Mouse (Mus musculus): Measurements from ENCODE around the gene Xylt1. TPM values are rescaled to one million over a fixed set of nuclear protein-coding genes. Genes with fewer than 3 reads are reported as not detected.

The Xylt1 gene
- polyA plus RNA-seq, 1 experiment from 2014 or later = 0.75 TPM

GRCm38 (mm10) chr7:117672121-117672591, 291.4 kb downstream of the Xylt1 start:
- no peak overlapping the region for H3K4me3 ChIP-seq (ENCODE audit: low read length)
- no peaks in the 10 kb centered on the region for H3K36me3 ChIP-seq (ENCODE audit: control insufficient read depth, insufficient read depth, low read length)
- H3K27me3 ChIP-seq (ENCODE audit: control insufficient read depth, insufficient read depth, low read depth, low read length) = no peaks in the 10 kb centered on the region
- 82% methylated on average over 7 of the region's 7 CpGs for WGBS
- H3K9ac ChIP-seq (ENCODE audit: low read length) = no peak overlapping the region
- H3K27ac ChIP-seq (ENCODE audit: low read length) = no peak overlapping the region
- H3K4me1 ChIP-seq (replicated peaks; ENCODE audit: control insufficient read depth, insufficient read depth, low read length) = no peaks in the 10 kb centered on the region
- no peak overlapping the region for H3K4me2 ChIP-seq (ENCODE audit: low read depth, low read length)
- H3K9me3 ChIP-seq (ENCODE audit: control insufficient read depth, low read length) = no peaks in the 10 kb centered on the region
- no peak for ATAC-seq (ENCODE audit: low read depth)

GRCm38 (mm10) chr7:117686120-117686996, 305.6 kb downstream of the Xylt1 start:
- Histone ChIP-seq H3K9ac (ENCODE audit: low read length) (no peak overlapping the region), H3K9me3 (ENCODE audit: control insufficient read depth, low read length) (no peaks in the 10 kb centered on the region), H3K4me2 (ENCODE audit: low read depth, low read length) (no peak overlapping the region), H3K27me3 (ENCODE audit: control insufficient read depth, insufficient read depth, low read depth, low read length) (no peaks in the 10 kb centered on the region), H3K36me3 (ENCODE audit: control insufficient read depth, insufficient read depth, low read length) (no peaks in the 10 kb centered on the region), H3K4me3 (ENCODE audit: low read length) (no peak overlapping the region), H3K27ac (ENCODE audit: low read length) (no peak overlapping the region), H3K4me1 (replicated peaks; ENCODE audit: control insufficient read depth, insufficient read depth, low read length) (no peaks in the 10 kb centered on the region)
- WGBS = 22% methylated on average over 5 of the region's 5 CpGs
- peak; percentile 31; the same call in 1 of the 2 replicates for ATAC-seq (ENCODE audit: low read depth)

GRCm38 (mm10) chr7:117686997-117687302, 306.2 kb downstream of the Xylt1 start:
- H3K27ac ChIP-seq (ENCODE audit: low read length) = no peak overlapping the region
- no peak for ATAC-seq (ENCODE audit: low read depth)
- H3K4me3 ChIP-seq (ENCODE audit: low read length) = no peak overlapping the region
- H3K4me2 ChIP-seq (ENCODE audit: low read depth, low read length) = no peak overlapping the region
- H3K36me3 ChIP-seq (ENCODE audit: control insufficient read depth, insufficient read depth, low read length) = no peaks in the 10 kb centered on the region
- WGBS = 78% methylated on average over 3 of the region's 3 CpGs
- no peak overlapping the region for H3K9ac ChIP-seq (ENCODE audit: low read length)
- no peaks in the 10 kb centered on the region for H3K9me3 ChIP-seq (ENCODE audit: control insufficient read depth, low read length)
- H3K27me3 ChIP-seq (ENCODE audit: control insufficient read depth, insufficient read depth, low read depth, low read length) = no peaks in the 10 kb centered on the region
- H3K4me1 ChIP-seq (replicated peaks; ENCODE audit: control insufficient read depth, insufficient read depth, low read length) = no peaks in the 10 kb centered on the region

- Histone ChIP-seq H3K9me3 (ENCODE audit: control insufficient read depth, low read length) (no peaks in the 10 kb centered on the region), H3K36me3 (ENCODE audit: control insufficient read depth, insufficient read depth, low read length) (no peaks in the 10 kb centered on the region), H3K4me3 (ENCODE audit: low read length) (no peak overlapping the region), H3K9ac (ENCODE audit: low read length) (no peak overlapping the region), H3K4me2 (ENCODE audit: low read depth, low read length) (no peak overlapping the region), H3K4me1 (replicated peaks; ENCODE audit: control insufficient read depth, insufficient read depth, low read length) (no peaks in the 10 kb centered on the region), H3K27me3 (ENCODE audit: control insufficient read depth, insufficient read depth, low read depth, low read length) (no peaks in the 10 kb centered on the region), H3K27ac (ENCODE audit: low read length) (no peak overlapping the region)
- 76% methylated on average over 4 of the region's 4 CpGs for WGBS
- no peak for ATAC-seq (ENCODE audit: low read depth)
Observed at GRCm38 (mm10) chr7:117695612-117696011, 314.8 kb downstream of the Xylt1 start.

- Histone ChIP-seq H3K36me3 (ENCODE audit: control insufficient read depth, insufficient read depth, low read length) (no peaks in the 10 kb centered on the region), H3K27ac (ENCODE audit: low read length) (no peak overlapping the region), H3K4me2 (ENCODE audit: low read depth, low read length) (no peak overlapping the region), H3K4me3 (ENCODE audit: low read length) (no peak overlapping the region), H3K4me1 (replicated peaks; ENCODE audit: control insufficient read depth, insufficient read depth, low read length) (no peaks in the 10 kb centered on the region), H3K27me3 (ENCODE audit: control insufficient read depth, insufficient read depth, low read depth, low read length) (no peaks in the 10 kb centered on the region), H3K9me3 (ENCODE audit: control insufficient read depth, low read length) (no peaks in the 10 kb centered on the region), H3K9ac (ENCODE audit: low read length) (no peak overlapping the region)
- no peak for ATAC-seq (ENCODE audit: low read depth)
- WGBS = 93% methylated on average over 4 of the region's 4 CpGs
Observed at GRCm38 (mm10) chr7:117697681-117698080, 316.9 kb downstream of the Xylt1 start.

- whole genome bisulfite sequencing = 85% methylated on average over 1 of the region's 1 CpGs
- Histone ChIP-seq H3K9ac (ENCODE audit: low read length) (no peak overlapping the region), H3K27me3 (ENCODE audit: control insufficient read depth, insufficient read depth, low read depth, low read length) (no peaks in the 10 kb centered on the region), H3K9me3 (ENCODE audit: control insufficient read depth, low read length) (no peaks in the 10 kb centered on the region), H3K4me3 (ENCODE audit: low read length) (no peak overlapping the region), H3K4me1 (replicated peaks; ENCODE audit: control insufficient read depth, insufficient read depth, low read length) (no peaks in the 10 kb centered on the region), H3K4me2 (ENCODE audit: low read depth, low read length) (no peak overlapping the region), H3K36me3 (ENCODE audit: control insufficient read depth, insufficient read depth, low read length) (no peaks in the 10 kb centered on the region), H3K27ac (ENCODE audit: low read length) (no peak overlapping the region)
- ATAC-seq (ENCODE audit: low read depth) = no peak
Observed at GRCm38 (mm10) chr7:117698551-117699114, 317.9 kb downstream of the Xylt1 start.

GRCm38 (mm10) chr7:117699343-117699985, 318.7 kb downstream of the Xylt1 start:
- Histone ChIP-seq H3K36me3 (ENCODE audit: control insufficient read depth, insufficient read depth, low read length) (no peaks in the 10 kb centered on the region), H3K4me3 (ENCODE audit: low read length) (no peak overlapping the region), H3K4me2 (ENCODE audit: low read depth, low read length) (no peak overlapping the region), H3K4me1 (replicated peaks; ENCODE audit: control insufficient read depth, insufficient read depth, low read length) (no peaks in the 10 kb centered on the region), H3K27ac (ENCODE audit: low read length) (no peak overlapping the region), H3K9ac (ENCODE audit: low read length) (no peak overlapping the region), H3K9me3 (ENCODE audit: control insufficient read depth, low read length) (no peaks in the 10 kb centered on the region), H3K27me3 (ENCODE audit: control insufficient read depth, insufficient read depth, low read depth, low read length) (no peaks in the 10 kb centered on the region)
- peak; percentile 20; the same call in 1 of the 2 replicates for ATAC-seq (ENCODE audit: low read depth)
- 67% methylated on average over 4 of the region's 4 CpGs for WGBS

- H3K4me3 ChIP-seq (ENCODE audit: low read length) = no peak overlapping the region
- no peak overlapping the region for H3K4me2 ChIP-seq (ENCODE audit: low read depth, low read length)
- no peaks in the 10 kb centered on the region for H3K36me3 ChIP-seq (ENCODE audit: control insufficient read depth, insufficient read depth, low read length)
- no peaks in the 10 kb centered on the region for H3K27me3 ChIP-seq (ENCODE audit: control insufficient read depth, insufficient read depth, low read depth, low read length)
- WGBS = 52% methylated on average over 6 of the region's 6 CpGs
- ATAC-seq (ENCODE audit: low read depth) = peak; percentile 62
- H3K9ac ChIP-seq (ENCODE audit: low read length) = no peak overlapping the region
- H3K27ac ChIP-seq (ENCODE audit: low read length) = no peak overlapping the region
- H3K9me3 ChIP-seq (ENCODE audit: control insufficient read depth, low read length) = no peaks in the 10 kb centered on the region
- no peaks in the 10 kb centered on the region for H3K4me1 ChIP-seq (replicated peaks; ENCODE audit: control insufficient read depth, insufficient read depth, low read length)
Observed at GRCm38 (mm10) chr7:117700066-117700465, 319.3 kb downstream of the Xylt1 start.

- Histone ChIP-seq H3K27me3 (ENCODE audit: control insufficient read depth, insufficient read depth, low read depth, low read length) (no peaks in the 10 kb centered on the region), H3K4me2 (ENCODE audit: low read depth, low read length) (no peak overlapping the region), H3K9ac (ENCODE audit: low read length) (no peak overlapping the region), H3K4me3 (ENCODE audit: low read length) (no peak overlapping the region), H3K4me1 (replicated peaks; ENCODE audit: control insufficient read depth, insufficient read depth, low read length) (no peaks in the 10 kb centered on the region), H3K36me3 (ENCODE audit: control insufficient read depth, insufficient read depth, low read length) (no peaks in the 10 kb centered on the region), H3K27ac (ENCODE audit: low read length) (no peak overlapping the region), H3K9me3 (ENCODE audit: control insufficient read depth, low read length) (no peaks in the 10 kb centered on the region)
- WGBS = 40% methylated on average over 10 of the region's 10 CpGs
- no peak for ATAC-seq (ENCODE audit: low read depth)
Observed at GRCm38 (mm10) chr7:117709901-117710607, 329.3 kb downstream of the Xylt1 start.

Measured in lung, embryonic 16.5 days (tissue).